Mouse (Mus musculus) adrenal gland, postnatal 4 days (tissue): ENCODE results near the gene Ncf4. TPM values are rescaled to one million over a fixed set of nuclear protein-coding genes. Genes with fewer than 3 reads are reported as not detected.

Source experiments
- DNase-seq, 2 experiments: peaks; one replicate each; pipeline ENCODE4 v3.0.0; 2021 to 2022; ENCODE audit warnings: low spot score in 2 of 2, mixed read lengths in 2 of 2
- long read RNA-seq, 2 experiments: library from polyadenylated mRNA; stranded (forward); transcript quantifications; one replicate each; pipeline ENCODE4 v2.0.0; 2021
- total RNA-seq, 2 experiments: library from RNA; stranded (reverse); gene quantifications; 2 replicates each; pipeline ENCODE4 v1.2.3; 2021

The Ncf4 gene
- total RNA-seq, result 1 to 10 TPM; 3.6 to 4.9 TPM
- long read RNA-seq, experiment 1, partial matches to known transcripts, result 0 of 2 reads
- long read RNA-seq, experiment 1, other reads (novel, unspliced or antisense), result 1 of 2 reads
- long read RNA-seq, experiment 2, partial matches to known transcripts, result 0 of 3 reads
- long read RNA-seq, experiment 2, other reads (novel, unspliced or antisense), result 1 of 3 reads

- DNase-seq, result no peak
Observed at GRCm38 (mm10) chr15:78244695-78245492, at the start of gene Ncf4. TSS of gene Ncf4 (plus strand) at chr15:78244801.

DNA sequence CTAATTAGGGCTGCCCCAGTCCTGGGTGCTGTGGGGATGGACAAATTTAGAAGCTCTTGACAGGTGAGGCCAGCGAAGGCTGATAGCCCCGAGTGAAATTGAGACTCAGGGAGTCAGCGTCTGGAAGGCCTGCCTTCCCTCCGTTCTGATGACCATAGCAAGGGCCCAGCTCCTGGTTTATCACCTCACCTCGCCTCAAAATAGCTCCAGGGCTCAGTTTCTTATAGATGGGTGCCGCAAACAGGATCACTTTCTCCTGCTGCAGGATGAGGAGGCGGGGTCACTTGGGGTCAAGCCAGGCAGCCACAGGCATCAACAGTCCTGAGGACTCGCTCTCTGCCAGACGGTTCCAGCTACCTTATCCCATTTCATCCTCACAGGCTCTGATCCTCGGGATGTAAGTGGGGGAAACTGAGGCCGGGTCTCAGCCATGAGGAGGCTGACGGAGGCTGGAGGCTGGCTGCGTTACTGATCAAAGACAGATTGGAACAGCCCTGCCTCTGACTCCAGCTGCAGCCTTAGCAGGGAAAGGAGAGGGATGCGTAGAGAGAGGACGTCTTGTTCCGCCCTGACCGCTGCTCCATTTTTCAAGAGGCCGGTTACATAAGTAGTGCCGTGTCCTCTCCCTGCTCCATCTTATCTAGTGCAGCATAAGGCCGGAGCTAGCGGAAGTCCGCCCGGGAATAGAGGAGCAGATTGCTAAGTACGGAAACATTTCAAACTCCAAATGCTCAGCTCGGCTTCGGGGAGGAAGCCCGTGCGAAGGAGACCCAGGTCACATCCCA lies 49.3 kb upstream of the Ncf4 start:
- no peak for DNase-seq

GRCm38 (mm10) chr15:78204053-78204847 lies 40.4 kb upstream of the Ncf4 start:
- peak in 1 of 2 experiments; percentile 22 for DNase-seq

GRCm38 (mm10) chr15:78205192-78205591 lies 39.4 kb upstream of the Ncf4 start:
- DNase-seq, result no peak

DNA sequence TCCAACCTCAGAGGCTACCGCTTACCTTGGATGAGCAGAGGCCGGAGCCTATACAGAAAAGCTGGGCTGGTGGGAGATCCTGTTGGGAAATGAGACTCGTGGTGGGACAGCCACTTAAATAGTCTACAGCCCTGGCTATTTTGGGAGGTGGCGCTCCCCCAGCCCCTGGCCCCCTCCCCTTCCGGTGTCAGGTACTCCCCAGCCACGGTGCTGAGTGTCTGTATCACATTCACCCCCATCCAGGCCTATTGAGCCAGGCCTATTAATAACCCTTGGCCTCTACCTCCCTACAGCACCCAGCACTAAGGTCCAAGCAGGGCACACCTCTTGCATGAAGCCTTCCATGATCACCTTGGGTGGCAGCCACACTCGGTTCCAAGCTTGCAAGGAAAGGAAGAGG lies 38.3 kb upstream of the Ncf4 start, which contains the start of gene Pvalb:
Gene Pvalb (minus strand): TSS at position 89 of the 400 bp plus-strand sequence.
- no peak for DNase-seq

DNA sequence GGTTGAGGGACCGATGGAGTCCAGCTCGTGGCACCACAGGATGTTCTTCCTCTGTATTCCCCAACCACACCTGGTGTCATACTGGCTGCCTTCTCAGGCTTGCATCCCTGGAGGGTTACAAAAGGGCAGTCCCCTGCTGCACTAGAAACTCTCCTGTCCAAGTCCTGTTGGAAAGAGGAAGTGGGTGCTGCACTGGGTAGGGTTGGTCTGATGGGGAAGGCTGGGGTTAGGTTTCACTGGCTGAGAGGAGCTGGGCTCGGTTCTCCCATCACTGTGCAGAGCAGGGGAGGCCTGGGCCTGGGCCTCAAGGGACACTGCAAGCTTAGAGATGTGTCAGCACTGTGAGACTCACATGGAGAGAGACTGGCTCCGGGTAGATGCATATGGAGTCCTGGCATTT lies 34.4 kb upstream of the Ncf4 start:
- DNase-seq, result no peak

DNA sequence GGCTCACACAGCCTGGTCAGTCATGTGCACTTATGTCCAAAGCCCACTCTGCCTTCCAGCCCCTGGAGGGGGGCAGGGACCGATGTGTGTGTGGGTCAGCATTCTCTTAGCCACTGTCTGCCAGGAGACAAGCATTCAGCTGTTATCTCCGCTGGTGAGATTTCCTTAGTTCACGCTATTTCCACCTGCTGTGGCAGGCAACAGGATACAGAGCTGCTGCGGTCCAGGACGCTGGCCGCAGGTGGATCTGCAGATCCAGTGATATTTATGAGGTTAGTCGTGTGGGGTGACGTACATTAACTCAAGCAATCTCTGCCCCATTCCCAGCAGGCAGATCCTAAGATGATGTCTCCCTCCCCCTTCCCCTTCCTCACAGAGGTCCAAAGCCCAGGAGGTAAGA lies 33.2 kb upstream of the Ncf4 start:
- DNase-seq, result no peak

DNA sequence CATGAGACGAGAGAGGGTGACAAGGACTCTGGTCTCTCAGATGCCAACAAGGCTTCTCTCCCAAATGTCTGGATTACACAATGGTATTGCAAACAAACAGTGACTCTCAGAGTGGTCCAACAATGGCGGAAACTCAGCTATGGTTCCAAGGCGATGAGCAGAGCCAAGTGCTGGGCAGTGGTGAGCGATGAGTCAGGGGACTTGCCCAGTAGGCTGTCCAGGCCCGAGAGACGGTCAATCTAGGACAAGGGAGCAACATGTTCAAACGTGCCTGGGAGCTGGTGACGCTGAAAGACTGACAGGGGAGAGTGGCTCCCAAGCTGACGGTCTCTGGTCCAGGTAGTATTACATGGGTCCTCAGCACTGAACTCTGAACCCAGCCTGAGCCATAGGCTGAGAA lies 29.3 kb upstream of the Ncf4 start:
- DNase-seq, result no peak

DNA sequence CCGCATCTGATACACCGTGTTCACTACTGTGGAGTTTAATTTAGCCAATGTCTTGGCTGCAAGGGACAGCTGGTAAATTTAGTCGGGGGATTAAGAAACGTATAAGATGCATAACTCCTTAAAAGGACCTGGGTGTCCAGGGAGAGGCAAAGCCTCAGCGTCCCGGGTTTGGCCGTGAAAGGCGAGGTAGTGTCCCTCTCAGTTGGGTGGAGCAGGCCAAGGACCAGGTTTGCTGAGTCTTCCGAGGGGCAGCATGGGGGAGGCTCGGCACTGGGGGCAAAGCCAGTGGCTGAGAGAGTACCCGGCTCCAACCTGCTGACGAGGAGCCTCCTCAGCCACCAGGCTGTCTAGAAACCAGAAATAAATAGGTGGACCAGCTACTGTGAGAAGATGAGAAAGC lies 16.8 kb upstream of the Ncf4 start:
- no peak for DNase-seq

DNA sequence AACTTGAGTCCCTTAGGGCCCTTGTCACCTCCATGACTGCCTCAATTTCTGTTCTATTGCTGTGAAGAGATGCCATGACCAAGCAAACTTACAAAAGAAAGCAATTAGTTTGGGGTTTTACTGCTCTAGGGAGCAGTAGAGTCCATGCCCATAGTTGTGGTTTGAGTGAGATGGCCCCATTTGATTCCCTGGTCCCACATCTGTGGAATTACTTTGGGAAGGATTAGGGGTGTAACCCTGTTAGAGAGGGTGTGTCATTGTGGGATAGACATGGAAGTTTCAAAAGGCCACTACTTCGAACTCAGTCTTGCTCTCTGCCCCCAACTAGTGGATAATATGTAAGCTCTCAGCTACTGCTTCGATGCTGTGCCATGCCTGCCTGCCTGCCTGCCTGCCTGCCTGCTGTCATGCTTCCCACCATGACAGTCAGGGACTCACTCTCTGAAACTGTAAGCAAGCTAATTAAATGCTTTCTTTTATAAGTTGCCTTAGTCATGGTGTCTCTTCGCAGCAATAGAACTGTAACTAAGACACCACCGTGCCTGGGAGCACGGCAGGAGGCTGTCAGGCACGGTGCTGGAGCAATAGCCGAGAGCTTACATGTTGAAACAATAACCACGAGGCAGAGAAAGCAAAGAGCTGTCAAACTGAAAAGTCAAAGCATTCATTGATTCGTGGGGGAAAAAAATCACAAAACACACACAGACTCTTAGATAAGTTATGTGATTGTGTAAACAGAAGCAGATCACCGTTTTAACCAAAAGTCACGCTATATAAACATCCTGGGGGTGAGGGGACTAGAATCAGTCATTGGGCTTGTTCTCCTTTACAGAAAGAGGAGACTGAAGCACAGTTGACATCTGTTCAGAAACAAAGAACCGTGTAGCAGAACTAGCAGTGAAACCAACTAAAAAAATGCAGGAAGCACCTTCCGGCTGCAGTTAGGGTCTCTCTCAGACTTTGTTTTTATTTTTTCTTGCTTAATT lies 13.0 kb upstream of the Ncf4 start:
- DNase-seq, result no peak

DNA sequence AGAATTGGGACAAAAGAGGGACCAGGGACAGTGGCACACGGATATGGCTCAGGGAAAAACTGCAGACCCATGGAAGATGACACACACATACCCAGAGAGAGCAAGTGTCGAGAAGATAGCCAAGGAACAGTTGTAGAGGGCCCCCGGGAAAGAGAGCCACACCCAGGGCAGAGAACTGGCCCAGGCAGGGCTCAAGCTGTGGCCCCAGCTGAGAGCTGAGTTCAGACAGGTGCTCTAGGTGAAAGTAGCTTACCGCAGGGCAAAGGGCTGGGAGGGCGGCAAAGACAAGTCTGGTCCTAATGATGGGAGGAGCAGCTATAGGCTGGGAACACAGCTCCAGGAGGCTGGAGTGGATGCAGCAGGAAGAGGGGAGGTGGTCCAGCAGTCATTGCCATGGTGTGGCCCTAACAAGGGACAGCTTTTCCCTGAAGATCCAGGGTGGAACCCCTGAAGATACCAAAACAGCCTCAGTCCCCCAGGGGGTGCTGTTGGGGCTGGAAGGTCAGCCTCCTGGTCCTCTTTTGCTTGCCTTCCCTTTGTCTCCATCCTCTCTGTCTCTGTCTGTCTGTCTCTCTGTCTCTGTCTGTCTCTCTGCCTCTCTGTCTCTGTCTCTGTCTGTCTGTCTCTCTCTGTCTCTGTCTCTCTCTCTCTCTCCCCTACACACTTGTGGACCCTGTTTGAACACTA lies 9.6 kb upstream of the Ncf4 start:
- no peak for DNase-seq

GRCm38 (mm10) chr15:78239453-78239852 lies 5.1 kb upstream of the Ncf4 start:
- DNase-seq, result peak in 1 of 2 experiments; percentile 55

GRCm38 (mm10) chr15:78239956-78240617 lies 4.5 kb upstream of the Ncf4 start:
- DNase-seq, result no peak

DNA sequence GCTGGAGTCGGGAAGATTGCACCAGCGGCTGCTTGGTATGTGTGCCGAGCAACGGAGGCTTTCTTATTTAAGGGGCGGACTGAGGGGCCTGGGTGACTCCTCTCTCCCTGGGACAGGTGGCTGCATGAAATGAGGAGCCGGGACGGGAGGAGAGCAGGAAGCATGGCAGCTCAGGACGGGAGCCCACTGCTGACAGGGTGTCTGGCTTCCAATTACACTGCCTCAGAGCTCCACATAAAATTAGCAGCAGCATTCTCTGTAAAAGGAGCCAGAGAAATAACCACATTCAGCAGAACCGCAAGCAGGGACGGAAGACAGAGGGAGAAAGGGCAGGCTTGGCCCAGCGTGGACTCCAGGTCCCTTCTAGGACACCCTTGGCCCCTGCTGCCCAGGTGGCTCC lies 3.3 kb upstream of the Ncf4 start:
- no peak for DNase-seq

- DNase-seq, result no peak
Observed at GRCm38 (mm10) chr15:78243061-78243460, 1.5 kb upstream of the Ncf4 start.

GRCm38 (mm10) chr15:78243774-78244173 lies 827 bp upstream of the Ncf4 start:
- no peak for DNase-seq

GRCm38 (mm10) chr15:78246143-78247116 lies 1.8 kb downstream of the Ncf4 start:
- no peak for DNase-seq

- no peak for DNase-seq
Observed at GRCm38 (mm10) chr15:78247659-78248058, 3.1 kb downstream of the Ncf4 start.
